Mouse (Mus musculus) T-helper 1 cell (primary cell): Measurements from ENCODE around the gene Rad18.

ENCODE experiments used
- in situ Hi-C: fragments of 300-600 bp; cut with MboI, MseI; formaldehyde crosslinking; loops from one replicate; pipeline ENCODE4 v1.15.1; 2025; ENCODE audit warnings: high pct_unique_total_duplicates

Rad18 gene

GRCm38 (mm10) chr6:112688033-112688432 lies 8.5 kb downstream of the Rad18 start:
- in situ Hi-C loops = no loop called here

- in situ Hi-C loops = no loop called here
Observed at GRCm38 (mm10) chr6:112686485-112686884, 10.0 kb downstream of the Rad18 start.

GRCm38 (mm10) chr6:112684065-112684464 lies 12.4 kb downstream of the Rad18 start:
- in situ Hi-C loops = no loop called here

GRCm38 (mm10) chr6:112632071-112632470 lies 64.4 kb downstream of the Rad18 start:
- in situ Hi-C loops = no loop called here

GRCm38 (mm10) chr6:112630291-112630690 lies 66.2 kb downstream of the Rad18 start:
- in situ Hi-C loops = no loop called here

- in situ Hi-C loops = no loop called here
Observed at GRCm38 (mm10) chr6:112628301-112628700, 68.2 kb downstream of the Rad18 start.

GRCm38 (mm10) chr6:112622321-112622720 lies 74.2 kb downstream of the Rad18 start:
- in situ Hi-C loops = no loop called here

- in situ Hi-C loops = no loop called here
Observed at GRCm38 (mm10) chr6:112620027-112620426, 76.5 kb downstream of the Rad18 start.

- in situ Hi-C loops = no loop called here
Observed at GRCm38 (mm10) chr6:112617728-112618318, 78.7 kb downstream of the Rad18 start.

GRCm38 (mm10) chr6:112609027-112609426 lies 87.5 kb downstream of the Rad18 start:
- in situ Hi-C loops = no loop called here

GRCm38 (mm10) chr6:112603866-112604265 lies 92.6 kb downstream of the Rad18 start:
- in situ Hi-C loops = no loop called here

- in situ Hi-C loops = no loop called here
Observed at GRCm38 (mm10) chr6:112594971-112595370, 101.5 kb downstream of the Rad18 start.

- in situ Hi-C loops = no loop called here
Observed at GRCm38 (mm10) chr6:112587912-112588311, 108.6 kb downstream of the Rad18 start.

- in situ Hi-C loops = no loop called here
Observed at GRCm38 (mm10) chr6:112586999-112587398, 109.5 kb downstream of the Rad18 start.

GRCm38 (mm10) chr6:112584961-112585360 lies 111.5 kb downstream of the Rad18 start:
- in situ Hi-C loops = no loop called here

- in situ Hi-C loops = no loop called here
Observed at GRCm38 (mm10) chr6:112582022-112582421, 114.5 kb downstream of the Rad18 start.

GRCm38 (mm10) chr6:112577198-112577597 lies 119.3 kb downstream of the Rad18 start:
- in situ Hi-C loops = no loop called here

GRCm38 (mm10) chr6:112574558-112574957 lies 121.9 kb downstream of the Rad18 start:
- in situ Hi-C loops = no loop called here

- in situ Hi-C loops = no loop called here
Observed at GRCm38 (mm10) chr6:112570413-112570812, 126.1 kb downstream of the Rad18 start.
